Mouse (Mus musculus) midbrain, embryonic 14.5 days (tissue): ENCODE measurements around the gene Mfap4. TPM values are rescaled to one million over a fixed set of nuclear protein-coding genes. Genes with fewer than 3 reads are reported as not detected.

ENCODE experiments used
- ATAC-seq: fragments of 200-750 bp; cut with Nextera tagmentation; 2 replicates; pipeline ENCODE4 v1.8.0; 2017; ENCODE audit warnings: moderate number of reproducible peaks, moderate library complexity; ENCODE audit not compliant: low FRiP score, low TSS enrichment
- DNase-seq: peaks from one replicate; pipeline ENCODE4 v3.0.0-alpha.2; 2015
- H3K27ac ChIP-seq: fragments of 300-500 bp; sonication (generic); replicated peaks from 2 replicates; pipeline ENCODE4 v1.5.1; 2014; ENCODE audit warnings: mild to moderate bottlenecking, low read depth, low read length, moderate library complexity
- H3K27me3 ChIP-seq: fragments of 300-500 bp; sonication (generic); 2 replicates; pipeline ENCODE4 v1.6.1; 2014; ENCODE audit warnings: low read length, control low read depth, mixed read lengths; ENCODE audit not compliant: control insufficient read depth, insufficient read depth
- H3K36me3 ChIP-seq: fragments of 300-500 bp; sonication (generic); 2 replicates; pipeline ENCODE4 v1.6.1; 2014; ENCODE audit warnings: low read length, control low read depth; ENCODE audit not compliant: control insufficient read depth, insufficient read depth
- H3K4me1 ChIP-seq: fragments of 300-500 bp; sonication (generic); 2 replicates; pipeline ENCODE4 v1.6.1; 2014; ENCODE audit warnings: mild to moderate bottlenecking, antibody characterized with exemption, low read length, control low read depth; ENCODE audit not compliant: control insufficient read depth, insufficient read depth
- H3K4me2 ChIP-seq: fragments of 300-500 bp; sonication (generic); 2 replicates; pipeline ENCODE4 v1.6.1; 2014; ENCODE audit warnings: mild to moderate bottlenecking, low read length, moderate library complexity
- H3K4me3 ChIP-seq: fragments of 300-500 bp; sonication (generic); replicated peaks from 2 replicates; pipeline ENCODE4 v1.5.1; 2014; ENCODE audit warnings: low read depth, low read length
- H3K9ac ChIP-seq: fragments of 300-500 bp; sonication (generic); replicated peaks from 2 replicates; pipeline ENCODE4 v1.6.1; 2014; ENCODE audit warnings: mild to moderate bottlenecking, low read length, moderate library complexity
- H3K9me3 ChIP-seq: fragments of 300-500 bp; sonication (generic); 2 replicates; pipeline ENCODE4 v1.6.1; 2016; ENCODE audit warnings: low read length, control low read depth, mixed read lengths; ENCODE audit not compliant: control insufficient read depth
- WGBS: fragments of 180-500 bp; shearing (Covaris S2); extraction: QIAGEN DNeasy Blood & Tissue Kit; methylation state at CpG from one replicate; pipeline ENCODE4 v1.1.7; 2014; 5-methylcytosine and 5-hydroxymethylcytosine counted together
- polyA plus RNA-seq: library from polyadenylated mRNA; unstranded; fragments of >200 nt; fragmentation: Nextera tagmentation; extraction: Ambion mirVana; gene quantifications from 2 replicates; pipeline ENCODE4 v1.2.1, GENCODE M21; 2014

The Mfap4 gene
- polyA plus RNA-seq, 1 experiment from 2014 or later = 29.8 TPM

- Histone ChIP-seq H3K4me2 (0 out of 2 replicates have a peak overlapping the region, but pooled peaks have one; percentile 36), H3K27ac (no peak overlapping the region), H3K4me1 (peaks cover 22% of the 10 kb centered on the region), H3K9me3 (no peaks in the 10 kb centered on the region), H3K4me3 (no peak overlapping the region), H3K9ac (no peak overlapping the region), H3K36me3 (peaks cover 41% of the 10 kb centered on the region), H3K27me3 (no peaks in the 10 kb centered on the region)
- WGBS = 91% methylated on average over 14 of the region's 14 CpGs
- ATAC-seq = no peak
- no peak for DNase-seq
Observed at GRCm38 (mm10) chr11:61486458-61487219, 1.4 kb downstream of the Mfap4 start.

- Histone ChIP-seq H3K27ac (no peak overlapping the region), H3K9me3 (no peaks in the 10 kb centered on the region), H3K4me2 (no peak overlapping the region), H3K27me3 (no peaks in the 10 kb centered on the region), H3K4me3 (no peak overlapping the region), H3K36me3 (peaks cover 45% of the 10 kb centered on the region), H3K9ac (no peak overlapping the region), H3K4me1 (peaks cover 22% of the 10 kb centered on the region)
- WGBS = 64% methylated on average over 2 of the region's 2 CpGs
- ATAC-seq = no peak
- peak; percentile 39 for DNase-seq
Observed at GRCm38 (mm10) chr11:61487401-61487800, 2.2 kb downstream of the Mfap4 start.

DNA sequence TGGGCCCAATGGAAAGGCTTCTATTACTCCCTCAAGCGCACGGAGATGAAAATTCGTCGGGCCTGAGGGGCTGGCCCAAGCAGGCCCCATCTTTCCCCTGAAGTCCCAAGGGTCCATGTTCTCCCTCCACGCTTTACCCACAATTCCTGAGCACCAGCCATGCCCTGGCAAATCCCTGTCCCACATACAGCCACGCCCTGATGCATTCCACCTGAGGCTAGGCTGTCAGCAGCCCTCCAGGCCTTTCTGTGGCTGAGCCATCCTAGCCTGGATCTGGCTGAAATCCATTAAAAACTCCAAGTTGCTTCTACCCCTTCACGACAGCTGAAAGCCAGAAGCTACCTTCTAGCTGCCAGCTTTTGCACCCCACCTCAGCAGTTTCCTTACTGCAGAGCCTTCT lies 2.7 kb downstream of the Mfap4 start:
- Histone ChIP-seq H3K27me3 (no peaks in the 10 kb centered on the region), H3K4me1 (peaks cover 27% of the 10 kb centered on the region), H3K4me2 (no peak overlapping the region), H3K27ac (no peak overlapping the region), H3K9ac (no peak overlapping the region), H3K36me3 (peaks cover 45% of the 10 kb centered on the region), H3K9me3 (no peaks in the 10 kb centered on the region), H3K4me3 (no peak overlapping the region)
- ATAC-seq = no peak
- WGBS = 89% methylated on average over 7 of the region's 7 CpGs
- DNase-seq = no peak

- no peak overlapping the region for H3K4me2 ChIP-seq
- no peak for DNase-seq
- no peak overlapping the region for H3K9ac ChIP-seq
- WGBS = 95% methylated on average over 2 of the region's 2 CpGs
- H3K27ac ChIP-seq = no peak overlapping the region
- ATAC-seq = no peak
- no peaks in the 10 kb centered on the region for H3K9me3 ChIP-seq
- peaks cover 45% of the 10 kb centered on the region for H3K36me3 ChIP-seq
- H3K4me1 ChIP-seq = peaks cover 30% of the 10 kb centered on the region
- H3K27me3 ChIP-seq = no peaks in the 10 kb centered on the region
- no peak overlapping the region for H3K4me3 ChIP-seq
Observed at GRCm38 (mm10) chr11:61489085-61489484, 3.9 kb downstream of the Mfap4 start.

- Histone ChIP-seq H3K9ac (no peak overlapping the region), H3K9me3 (no peaks in the 10 kb centered on the region), H3K4me2 (no peak overlapping the region), H3K27ac (no peak overlapping the region), H3K4me1 (peaks cover 27% of the 10 kb centered on the region), H3K4me3 (no peak overlapping the region), H3K36me3 (peaks cover 45% of the 10 kb centered on the region), H3K27me3 (no peaks in the 10 kb centered on the region)
- WGBS = 92% methylated on average over 8 of the region's 8 CpGs
- no peak for ATAC-seq
- DNase-seq = no peak
Observed at GRCm38 (mm10) chr11:61489874-61490273, 4.6 kb downstream of the Mfap4 start.

DNA sequence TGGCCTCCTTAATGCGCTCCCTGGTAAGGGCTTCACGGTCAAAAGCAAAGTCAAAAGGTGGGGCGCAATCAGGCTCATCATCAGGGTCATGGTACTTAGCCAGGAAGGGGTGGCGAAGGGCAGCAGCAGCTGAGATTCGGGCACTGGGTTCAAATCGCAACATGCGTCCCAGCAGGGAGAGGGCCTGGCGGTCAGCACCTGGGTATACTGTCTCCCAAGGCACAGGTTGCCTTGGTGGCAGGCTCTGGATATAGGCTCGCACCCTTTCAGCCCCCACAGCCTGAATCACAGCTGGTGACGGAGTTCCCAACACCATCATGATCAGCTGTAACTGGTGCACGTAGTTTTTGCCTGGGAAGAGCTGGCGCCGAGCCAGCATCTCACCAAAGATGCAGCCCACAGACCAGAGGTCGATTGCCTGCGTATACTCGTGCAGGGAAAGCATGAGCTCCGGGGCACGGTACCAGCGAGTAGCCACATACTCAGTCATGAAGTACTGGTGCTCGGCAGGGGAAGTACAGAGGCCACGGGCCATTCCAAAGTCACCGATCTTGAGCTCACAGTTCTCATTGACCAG lies 5.8 kb downstream of the Mfap4 start:
- Histone ChIP-seq H3K36me3 (peaks cover 45% of the 10 kb centered on the region), H3K9ac (no peak overlapping the region), H3K4me2 (no peak overlapping the region), H3K27me3 (no peaks in the 10 kb centered on the region), H3K27ac (no peak overlapping the region), H3K4me3 (no peak overlapping the region), H3K4me1 (peaks cover 17% of the 10 kb centered on the region), H3K9me3 (no peaks in the 10 kb centered on the region)
- ATAC-seq (no peak), DNase-seq (no peak)
- WGBS = 92% methylated on average over 22 of the region's 22 CpGs

- DNase-seq (no peak), ATAC-seq (no peak)
- Histone ChIP-seq H3K9ac (peak overlapping the region; percentile 88), H3K4me1 (peaks cover 12% of the 10 kb centered on the region), H3K9me3 (no peaks in the 10 kb centered on the region), H3K27ac (peak overlapping the region; percentile 92), H3K4me2 (peak overlapping the region; percentile 89), H3K36me3 (peaks cover 41% of the 10 kb centered on the region), H3K4me3 (peak overlapping the region; percentile 89), H3K27me3 (no peaks in the 10 kb centered on the region)
- 82% methylated on average over 12 of the region's 12 CpGs for WGBS
Observed at GRCm38 (mm10) chr11:61492749-61493401, 7.6 kb downstream of the Mfap4 start.

- H3K4me3 ChIP-seq = peak overlapping the region; percentile 89
- no peaks in the 10 kb centered on the region for H3K27me3 ChIP-seq
- peak overlapping the region; percentile 89 for H3K4me2 ChIP-seq
- WGBS = under 1% methylated on average over 50 of the region's 50 CpGs
- ATAC-seq (peak; percentile 59), DNase-seq (peak; percentile 62)
- H3K9ac ChIP-seq = peak overlapping the region; percentile 88
- H3K4me1 ChIP-seq = peaks cover 12% of the 10 kb centered on the region
- peak overlapping the region; percentile 92 for H3K27ac ChIP-seq
- no peaks in the 10 kb centered on the region for H3K9me3 ChIP-seq
- peaks cover 34% of the 10 kb centered on the region for H3K36me3 ChIP-seq
Observed at GRCm38 (mm10) chr11:61493525-61494128, 8.4 kb downstream of the Mfap4 start.
